ENCODE assay signal across 10 mouse cellular contexts in the genomic region with DNA sequence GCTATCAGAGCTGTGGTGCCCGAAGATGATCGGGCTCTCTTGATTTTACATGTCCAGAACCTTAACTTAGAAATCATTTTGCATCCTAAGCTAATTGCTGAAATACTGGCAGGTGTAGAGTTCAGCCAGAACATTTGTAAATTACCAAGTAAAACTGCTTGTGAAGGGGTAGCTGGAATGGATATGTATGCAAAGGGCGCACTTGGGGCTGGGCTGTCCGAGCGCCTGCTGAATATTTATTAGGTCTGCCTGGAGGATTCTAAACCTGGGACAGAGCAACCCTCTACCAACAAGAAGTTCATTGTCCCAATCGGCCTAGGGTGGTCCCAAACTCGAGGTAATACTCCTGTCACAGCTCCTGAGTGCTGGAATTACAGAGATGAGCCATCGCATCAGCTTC. TPM values are rescaled to one million over a fixed set of nuclear protein-coding genes. Genes with fewer than 3 reads are reported as not detected.
DNase-seq lines count a peak whose midpoint lies in the region; ATAC-seq and TF ChIP-seq lines count a peak whose summit lies in the region.
"Had no signal": no experiment of that assay in that cellular context is flagged by ENCODE, and none has a peak within 500 bp of the region (broad histone marks: within the 10 kb centered on the region; RNA-seq: fewer than 3 reads in every experiment).

No protein-coding gene starts in this region.

- no peak for DNase-seq in heart, adult 18-20 months
- peak; percentile 16 for DNase-seq in MEL (ENCODE audit: low read depth, low spot score)
- DNase-seq in hindbrain, embryonic 10.5 days (ENCODE audit: low spot score), result no peak
- DNase-seq in frontal cortex, postnatal 10 days (ENCODE audit: low spot score in 2 of 2), result no peak
- no peak for DNase-seq in left cerebral cortex, adult 18-20 months (ENCODE audit: low spot score in 2 of 2)
- DNase-seq: embryo, embryonic 11 days; kidney, postnatal 36 days had no signal

- H3K4me3 ChIP-seq in heart, embryonic 12.5 days, result peak overlapping the region; percentile 80
- no peak overlapping the region for H3K4me3 ChIP-seq in MEL (ENCODE audit: control insufficient read depth in 1 of 2, insufficient read depth in 1 of 2, low read depth in 2 of 2, low read length in 2 of 2)
- H3K4me3 ChIP-seq in hindbrain, embryonic 10.5 days, result peak overlapping the region; percentile 76
- H3K4me3 ChIP-seq in liver, embryonic 15.5 days (replicated peaks), result 0 out of 2 replicates have a peak overlapping the region, but pooled peaks have one; percentile 69

- no peaks in the 10 kb centered on the region for H3K27me3 ChIP-seq in heart, embryonic 12.5 days (replicated peaks)
- 0 out of 4 replicates have a peak, but pooled peaks cover 0 to 2% of the 10 kb centered on the region in 2 experiments for H3K27me3 ChIP-seq in MEL (ENCODE audit: control insufficient read depth in 1 of 2, insufficient read depth in 2 of 2, low read length in 2 of 2)
- peaks cover 53% of the 10 kb centered on the region for H3K27me3 ChIP-seq in hindbrain, embryonic 10.5 days (ENCODE audit: insufficient read depth, poor library complexity, severe bottlenecking)
- peaks cover 48% of the 10 kb centered on the region for H3K27me3 ChIP-seq in liver, embryonic 15.5 days

- TF ChIP-seq RAD21 in MEL (IDR thresholded peaks at IDR 0.05; ENCODE audit: low read depth, low read length), result no peak

- no peaks in the 10 kb centered on the region for H3K9me3 ChIP-seq in heart, embryonic 12.5 days (replicated peaks)
- no peaks in the 10 kb centered on the region for H3K9me3 ChIP-seq in MEL (replicated peaks; ENCODE audit: insufficient read depth, low read length)
- H3K9me3 ChIP-seq in hindbrain, embryonic 10.5 days, result no peaks in the 10 kb centered on the region
- no peaks in the 10 kb centered on the region for H3K9me3 ChIP-seq in liver, embryonic 15.5 days (replicated peaks)

- no peaks in the 10 kb centered on the region for H3K36me3 ChIP-seq in heart, embryonic 12.5 days
- H3K36me3 ChIP-seq in MEL (ENCODE audit: control insufficient read depth in 1 of 2, insufficient read depth in 2 of 2, low read length in 2 of 2), result peaks cover 0 to 16% of the 10 kb centered on the region in 2 experiments; a peak in 2 of 4 replicates
- H3K36me3 ChIP-seq in hindbrain, embryonic 10.5 days, result no peaks in the 10 kb centered on the region
- H3K36me3 ChIP-seq in liver, embryonic 15.5 days (replicated peaks), result no peaks in the 10 kb centered on the region

- H3K9ac ChIP-seq in heart, embryonic 12.5 days, result no peak overlapping the region
- no peak overlapping the region for H3K9ac ChIP-seq in MEL (ENCODE audit: control insufficient read depth, low read depth, low read length, poor library complexity, severe bottlenecking)
- no peak overlapping the region for H3K9ac ChIP-seq in liver, embryonic 15.5 days

- H3K4me2 ChIP-seq in heart, embryonic 12.5 days, result peak overlapping the region; percentile 96
- peak overlapping the region; percentile 87 for H3K4me2 ChIP-seq in liver, embryonic 15.5 days

- 68% methylated on average over 8 of the region's 8 CpGs for WGBS in heart, embryonic 12.5 days
- 51% methylated on average over 8 of the region's 8 CpGs for WGBS in hindbrain, embryonic 10.5 days
- 66% methylated on average over 8 of the region's 8 CpGs for whole genome bisulfite sequencing in liver, embryonic 15.5 days (ENCODE audit: insufficient replicate concordance)

- H3K27ac ChIP-seq in heart, embryonic 12.5 days (ENCODE audit: poor library complexity, severe bottlenecking), result no peak overlapping the region
- H3K27ac ChIP-seq in MEL (ENCODE audit: control insufficient read depth, low read depth, low read length), result no peak overlapping the region
- H3K27ac ChIP-seq in hindbrain, embryonic 10.5 days, result no peak overlapping the region
- no peak overlapping the region for H3K27ac ChIP-seq in liver, embryonic 15.5 days (replicated peaks)

- no peak for ATAC-seq in heart, embryonic 12.5 days (ENCODE audit: insufficient number of reproducible peaks, low FRiP score)
- no peak for ATAC-seq in liver, embryonic 15.5 days (ENCODE audit: insufficient read depth)
- ATAC-seq in erythroblast, adult 5-6 weeks (replicated peaks; ENCODE audit: low FRiP score, poor library complexity, severe bottlenecking), result no peak

- no peak for TF ChIP-seq POLR2A in MEL (IDR thresholded peaks at IDR 0.05; ENCODE audit: control insufficient read depth in 1 of 2, insufficient read depth in 1 of 2, low read depth in 1 of 2, low read length in 2 of 2, poor library complexity in 1 of 2)

- H3K4me1 ChIP-seq in heart, embryonic 12.5 days (replicated peaks), result peaks cover 9% of the 10 kb centered on the region
- H3K4me1 ChIP-seq in MEL (ENCODE audit: control insufficient read depth in 1 of 2, insufficient read depth in 2 of 2, low read length in 2 of 2), result peaks cover 13 to 16% of the 10 kb centered on the region in 2 experiments
- H3K4me1 ChIP-seq in hindbrain, embryonic 10.5 days (replicated peaks), result peaks cover 30% of the 10 kb centered on the region
- H3K4me1 ChIP-seq in liver, embryonic 15.5 days (replicated peaks), result peaks cover 24% of the 10 kb centered on the region

- no peak for TF ChIP-seq CTCF in MEL (IDR thresholded peaks at IDR 0.05 in 2 of 3, conservative IDR thresholded peaks at IDR 0.05 in 1 of 3; ENCODE audit: control insufficient read depth in 1 of 3, insufficient read depth in 1 of 3, low read depth in 2 of 3, low read length in 3 of 3, poor library complexity in 1 of 3, severe bottlenecking in 1 of 3)

- H3K79me2 ChIP-seq in MEL (ENCODE audit: control insufficient read depth, insufficient read depth, low read length, poor library complexity), result peaks cover 14% of the 10 kb centered on the region

- no peak for TF ChIP-seq EP300 in MEL (IDR thresholded peaks at IDR 0.05; ENCODE audit: low read depth in 1 of 2, low read length in 2 of 2)

TF ChIP-seq in MEL, 35 proteins besides CTCF, POLR2A, EP300 and RAD21:
- TF ChIP-seq NELFE (IDR thresholded peaks at IDR 0.05; ENCODE audit: low read depth, low read length) (no peak), MYC (IDR thresholded peaks at IDR 0.05; ENCODE audit: low read depth, low read length) (no peak)
TF ChIP-seq in MEL: peak in this region for 0.

RNA-seq across cellular contexts. Expression of gene Prkca, which starts 1.0 kb away (rescaled TPM):
- 17.0 and 18.8 TPM in 2 replicates for polyA plus RNA-seq in heart, embryonic 12.5 days (2016; fragmentation: Nextera tagmentation; extraction: Ambion mirVana)
- 10 to 100 TPM; 35.5 to 36.3 TPM for total RNA-seq in heart, adult 18-20 months (2021)
- total RNA-seq in MEL (2012; rRNA removed), result 15.3 and 22.9 TPM in 2 replicates
- polyA plus RNA-seq in MEL (2012; ENCODE audit: insufficient read depth in 1 of 2, insufficient read length in 2 of 2, low read depth in 1 of 2, low replicate concordance in 2 of 2, missing spikeins in 1 of 2), result 10 to 100 TPM; 19.9 to 30.9 TPM
- polyA plus RNA-seq in hindbrain, embryonic 10.5 days (2016; fragmentation: Nextera tagmentation; extraction: Ambion mirVana), result 1.7 and 3.4 TPM in 2 replicates
- polyA plus RNA-seq in liver, embryonic 15.5 days (2015; fragmentation: Nextera tagmentation; extraction: Ambion mirVana), result 2.5 and 2.6 TPM in 2 replicates
- 1.7 and 6.7 TPM in 2 replicates for total RNA-seq in erythroblast, adult 5-6 weeks (2015; ENCODE audit: low replicate concordance)
- 0.42 and 3.2 TPM in 2 replicates for total RNA-seq in erythroblast, adult 5-6 weeks (2017; ENCODE audit: low replicate concordance)
- total RNA-seq in left cerebral cortex, adult 18-20 months (2021), result 100 to 1,000 TPM; 156 to 175 TPM

RNA-seq across cellular contexts. Expression of gene Apoh, which starts 1.6 kb away (rescaled TPM):
- 0.21 and 0.24 TPM in 2 replicates for polyA plus RNA-seq in heart, embryonic 12.5 days (2016; fragmentation: Nextera tagmentation; extraction: Ambion mirVana)
- total RNA-seq in heart, adult 18-20 months (2021), result under 1 TPM in 1 of 2 experiments, not detected in 1; 0.22 TPM
- total RNA-seq in MEL (2012; rRNA removed), result not detected in 2 replicates
- not detected for polyA plus RNA-seq in MEL (2012; ENCODE audit: insufficient read depth in 1 of 2, insufficient read length in 2 of 2, low read depth in 1 of 2, low replicate concordance in 2 of 2, missing spikeins in 1 of 2)
- not detected in 2 replicates for polyA plus RNA-seq in hindbrain, embryonic 10.5 days (2016; fragmentation: Nextera tagmentation; extraction: Ambion mirVana)
- polyA plus RNA-seq in liver, embryonic 15.5 days (2015; fragmentation: Nextera tagmentation; extraction: Ambion mirVana), result 589 and 735 TPM in 2 replicates
- not detected in 2 replicates for total RNA-seq in erythroblast, adult 5-6 weeks (2015; ENCODE audit: low replicate concordance)
- total RNA-seq in erythroblast, adult 5-6 weeks (2017; ENCODE audit: low replicate concordance), result not detected in 2 replicates
- total RNA-seq in left cerebral cortex, adult 18-20 months (2021), result 1 to 10 TPM in 1 of 2 experiments, under 1 TPM in 1; 0.74 to 1.1 TPM

Comparison
In these comparisons a context has a peak if more than half of its experiments do, and no peak if none do; other contexts are left out.
1. H3K4me3 ChIP-seq: peak in heart, embryonic 12.5 days (single experiment), hindbrain, embryonic 10.5 days (single experiment) and liver, embryonic 15.5 days (single experiment); none in MEL (0 of 2).